Mouse (Mus musculus): ENCODE measurements around the gene Lrrtm4. TPM values are rescaled to one million over a fixed set of nuclear protein-coding genes. Genes with fewer than 3 reads are reported as not detected.

The Lrrtm4 gene
- 1.8 TPM in 2 replicates for polyA plus RNA-seq (2016; fragmentation: Nextera tagmentation; extraction: Ambion mirVana)

- Histone ChIP-seq H3K36me3 (no peaks in the 10 kb centered on the region), H3K4me2 (replicated peaks) (peak within 1 kb of the TSS; percentile 63), H3K9ac (no peak within 1 kb of the TSS), H3K9me3 (no peaks in the 10 kb centered on the region), H3K27ac (no peak within 1 kb of the TSS), H3K4me3 (peak within 1 kb of the TSS; percentile 25), H3K27me3 (no peaks in the 10 kb centered on the region), H3K4me1 (no peaks in the 10 kb centered on the region)
- 0 out of 2 replicates have a peak, but pooled peaks have one; percentile 60 for ATAC-seq (ENCODE audit: insufficient number of reproducible peaks, insufficient read depth, low FRiP score, low TSS enrichment)
- WGBS: 6% methylated on average over 6 of the region's 6 CpGs
Measured at GRCm38 (mm10) chr6:80018765-80019164, at the start of gene Lrrtm4. Gene Lrrtm4 (plus strand): TSS chr6:80018877.

- H3K27ac ChIP-seq: no peak overlapping the region
- H3K9ac ChIP-seq: no peak overlapping the region
- no peaks in the 10 kb centered on the region for H3K36me3 ChIP-seq
- no peaks in the 10 kb centered on the region for H3K4me1 ChIP-seq
- no peaks in the 10 kb centered on the region for H3K9me3 ChIP-seq
- peak overlapping the region; percentile 63 for H3K4me2 ChIP-seq (replicated peaks)
- no peaks in the 10 kb centered on the region for H3K27me3 ChIP-seq
- peak overlapping the region; percentile 25 for H3K4me3 ChIP-seq
- ATAC-seq (ENCODE audit: insufficient number of reproducible peaks, insufficient read depth, low FRiP score, low TSS enrichment): no peak
- whole genome bisulfite sequencing: 3% methylated on average over 14 of the region's 14 CpGs
Measured at GRCm38 (mm10) chr6:80019189-80019860, 648 bp downstream of the Lrrtm4 start.

GRCm38 (mm10) chr6:80019861-80020230, 1.2 kb downstream of the Lrrtm4 start:
- Histone ChIP-seq H3K4me2 (replicated peaks) (peak overlapping the region; percentile 63), H3K27ac (no peak overlapping the region), H3K36me3 (no peaks in the 10 kb centered on the region), H3K4me1 (no peaks in the 10 kb centered on the region), H3K9me3 (no peaks in the 10 kb centered on the region), H3K9ac (no peak overlapping the region), H3K4me3 (peak overlapping the region; percentile 25), H3K27me3 (no peaks in the 10 kb centered on the region)
- no peak for ATAC-seq (ENCODE audit: insufficient number of reproducible peaks, insufficient read depth, low FRiP score, low TSS enrichment)
- 7% methylated on average over 10 of the region's 10 CpGs for WGBS

- no peak overlapping the region for H3K4me3 ChIP-seq
- H3K9me3 ChIP-seq: no peaks in the 10 kb centered on the region
- no peak for ATAC-seq (ENCODE audit: insufficient number of reproducible peaks, insufficient read depth, low FRiP score, low TSS enrichment)
- no peaks in the 10 kb centered on the region for H3K4me1 ChIP-seq
- H3K27ac ChIP-seq: no peak overlapping the region
- no peaks in the 10 kb centered on the region for H3K27me3 ChIP-seq
- no peak overlapping the region for H3K4me2 ChIP-seq (replicated peaks)
- H3K9ac ChIP-seq: no peak overlapping the region
- H3K36me3 ChIP-seq: no peaks in the 10 kb centered on the region
Measured at GRCm38 (mm10) chr6:80056849-80057248, 38.2 kb downstream of the Lrrtm4 start.

- Histone ChIP-seq H3K36me3 (no peaks in the 10 kb centered on the region), H3K27ac (no peak overlapping the region), H3K9ac (no peak overlapping the region), H3K27me3 (no peaks in the 10 kb centered on the region), H3K4me1 (no peaks in the 10 kb centered on the region), H3K4me2 (replicated peaks) (no peak overlapping the region), H3K4me3 (no peak overlapping the region), H3K9me3 (no peaks in the 10 kb centered on the region)
- WGBS: 93% methylated on average over 2 of the region's 2 CpGs
- no peak for ATAC-seq (ENCODE audit: insufficient number of reproducible peaks, insufficient read depth, low FRiP score, low TSS enrichment)
Measured at GRCm38 (mm10) chr6:80078001-80078400, 59.3 kb downstream of the Lrrtm4 start.

- H3K9me3 ChIP-seq: no peaks in the 10 kb centered on the region
- H3K4me1 ChIP-seq: no peaks in the 10 kb centered on the region
- ATAC-seq (ENCODE audit: insufficient number of reproducible peaks, insufficient read depth, low FRiP score, low TSS enrichment): no peak
- H3K27me3 ChIP-seq: no peaks in the 10 kb centered on the region
- no peak overlapping the region for H3K4me3 ChIP-seq
- H3K36me3 ChIP-seq: no peaks in the 10 kb centered on the region
- 82% methylated on average over 6 of the region's 6 CpGs for WGBS
- no peak overlapping the region for H3K9ac ChIP-seq
- no peak overlapping the region for H3K27ac ChIP-seq
- H3K4me2 ChIP-seq (replicated peaks): no peak overlapping the region
Measured at GRCm38 (mm10) chr6:80079290-80079689, 60.6 kb downstream of the Lrrtm4 start.

GRCm38 (mm10) chr6:80094909-80095308, 76.2 kb downstream of the Lrrtm4 start:
- no peak overlapping the region for H3K4me2 ChIP-seq (replicated peaks)

GRCm38 (mm10) chr6:80105343-80105742, 86.7 kb downstream of the Lrrtm4 start:
- Histone ChIP-seq H3K4me3 (no peak overlapping the region), H3K36me3 (no peaks in the 10 kb centered on the region), H3K4me1 (no peaks in the 10 kb centered on the region), H3K27me3 (no peaks in the 10 kb centered on the region), H3K9me3 (no peaks in the 10 kb centered on the region), H3K9ac (no peak overlapping the region), H3K4me2 (replicated peaks) (no peak overlapping the region), H3K27ac (no peak overlapping the region)
- ATAC-seq (ENCODE audit: insufficient number of reproducible peaks, insufficient read depth, low FRiP score, low TSS enrichment): no peak
- 90% methylated on average over 2 of the region's 2 CpGs for WGBS

More at GRCm38 (mm10) chr6:80094909-80095308, 76.2 kb downstream of the Lrrtm4 start:
- Histone ChIP-seq H3K4me1 (no peaks in the 10 kb centered on the region), H3K27me3 (no peaks in the 10 kb centered on the region), H3K9ac (no peak overlapping the region), H3K27ac (no peak overlapping the region), H3K36me3 (no peaks in the 10 kb centered on the region), H3K9me3 (no peaks in the 10 kb centered on the region), H3K4me3 (no peak overlapping the region)
- no peak for ATAC-seq (ENCODE audit: insufficient number of reproducible peaks, insufficient read depth, low FRiP score, low TSS enrichment)
- 91% methylated on average over 4 of the region's 4 CpGs for WGBS

- Histone ChIP-seq H3K4me3 (no peak overlapping the region), H3K9ac (no peak overlapping the region), H3K4me2 (replicated peaks) (no peak overlapping the region), H3K4me1 (no peaks in the 10 kb centered on the region), H3K27ac (no peak overlapping the region), H3K9me3 (no peaks in the 10 kb centered on the region), H3K36me3 (no peaks in the 10 kb centered on the region), H3K27me3 (no peaks in the 10 kb centered on the region)
- no peak for ATAC-seq (ENCODE audit: insufficient number of reproducible peaks, insufficient read depth, low FRiP score, low TSS enrichment)
- WGBS: 84% methylated on average over 1 of the region's 1 CpGs
Measured at GRCm38 (mm10) chr6:80105843-80106242, 87.2 kb downstream of the Lrrtm4 start.

- Histone ChIP-seq H3K27me3 (no peaks in the 10 kb centered on the region), H3K4me1 (no peaks in the 10 kb centered on the region), H3K36me3 (no peaks in the 10 kb centered on the region), H3K9ac (no peak overlapping the region), H3K4me2 (replicated peaks) (no peak overlapping the region), H3K4me3 (no peak overlapping the region), H3K9me3 (no peaks in the 10 kb centered on the region), H3K27ac (no peak overlapping the region)
- 83% methylated on average over 1 of the region's 1 CpGs for WGBS
- no peak for ATAC-seq (ENCODE audit: insufficient number of reproducible peaks, insufficient read depth, low FRiP score, low TSS enrichment)
Measured at GRCm38 (mm10) chr6:80126419-80126818, 107.7 kb downstream of the Lrrtm4 start.

- no peak overlapping the region for H3K27ac ChIP-seq
- no peak overlapping the region for H3K4me3 ChIP-seq
- WGBS: 74% methylated on average over 4 of the region's 4 CpGs
- no peaks in the 10 kb centered on the region for H3K36me3 ChIP-seq
- no peak for ATAC-seq (ENCODE audit: insufficient number of reproducible peaks, insufficient read depth, low FRiP score, low TSS enrichment)
- no peak overlapping the region for H3K4me2 ChIP-seq (replicated peaks)
- H3K27me3 ChIP-seq: no peaks in the 10 kb centered on the region
- no peak overlapping the region for H3K9ac ChIP-seq
- H3K9me3 ChIP-seq: no peaks in the 10 kb centered on the region
- H3K4me1 ChIP-seq: no peaks in the 10 kb centered on the region
Measured at GRCm38 (mm10) chr6:80162585-80162984, 143.9 kb downstream of the Lrrtm4 start.

GRCm38 (mm10) chr6:80181916-80182315, 163.2 kb downstream of the Lrrtm4 start:
- 84% methylated on average over 1 of the region's 1 CpGs for WGBS

More at GRCm38 (mm10) chr6:80181916-80182315, 163.2 kb downstream of the Lrrtm4 start:
- no peak overlapping the region for H3K27ac ChIP-seq
- H3K27me3 ChIP-seq: no peaks in the 10 kb centered on the region
- H3K4me2 ChIP-seq (replicated peaks): no peak overlapping the region
- no peaks in the 10 kb centered on the region for H3K4me1 ChIP-seq
- ATAC-seq (ENCODE audit: insufficient number of reproducible peaks, insufficient read depth, low FRiP score, low TSS enrichment): no peak
- no peaks in the 10 kb centered on the region for H3K36me3 ChIP-seq
- no peak overlapping the region for H3K9ac ChIP-seq
- H3K9me3 ChIP-seq: no peaks in the 10 kb centered on the region
- no peak overlapping the region for H3K4me3 ChIP-seq
